Mouse (Mus musculus) CH12.LX (cell line): Measurements from ENCODE around the gene Hist1h3c. TPM values are rescaled to one million over a fixed set of nuclear protein-coding genes. Genes with fewer than 3 reads are reported as not detected.
A peak's percentile ranks its signal among the peaks of the same experiment; 100 is the strongest.

Source experiments
- DNase-seq: peaks from one replicate; pipeline ENCODE4 v3.0.0-alpha.2; 2013; ENCODE audit errors: extremely low read depth
- H3K27ac ChIP-seq: 2 replicates; pipeline ENCODE4 v1.5.1; 2012; ENCODE audit warnings: low read depth, mild to moderate bottlenecking, control low read depth, moderate library complexity; ENCODE audit not compliant: insufficient read depth
- H3K27me3 ChIP-seq: replicated peaks from 2 replicates; pipeline ENCODE3; 2012; ENCODE audit warnings: inconsistent platforms
- H3K36me3 ChIP-seq, 2 experiments: replicated peaks in 1 of 2; 2 replicates each; pipeline versions ENCODE3 to v1.6.1; 2012; ENCODE audit warnings: inconsistent platforms in 1 of 2, low read length in 1 of 2, mild to moderate bottlenecking in 1 of 2, mixed read lengths in 1 of 2, moderate library complexity in 1 of 2; ENCODE audit not compliant: control insufficient read depth in 1 of 2, insufficient read depth in 1 of 2
- H3K4me1 ChIP-seq, 2 experiments: 2 replicates each; pipeline ENCODE4 v1.6.1; 2012; ENCODE audit warnings: inconsistent platforms in 1 of 2, moderate library complexity in 1 of 2; ENCODE audit not compliant: insufficient read depth in 2 of 2, control insufficient read depth in 1 of 2
- H3K4me2 ChIP-seq: 2 replicates; pipeline ENCODE4 v1.6.1; 2012; ENCODE audit warnings: low read depth, mild to moderate bottlenecking, control low read depth; ENCODE audit not compliant: poor library complexity, insufficient read depth, severe bottlenecking
- H3K4me3 ChIP-seq, 3 experiments: fragments of 150-350 bp in 1 of 3; sonication (generic) in 1 of 3; replicated peaks in 1 of 3; 2 replicates each; pipeline versions ENCODE3 to v1.5.1; 2011 to 2012; ENCODE audit warnings: low read depth in 2 of 3, low read length in 2 of 3, mild to moderate bottlenecking in 2 of 3, moderate library complexity in 2 of 3, control low read depth in 1 of 3, improper control_type of control experiment in 1 of 3, inconsistent platforms in 1 of 3, mixed read lengths in 1 of 3; ENCODE audit not compliant: poor library complexity in 1 of 3
- H3K79me2 ChIP-seq: replicated peaks from 2 replicates; pipeline ENCODE4 v1.6.1; 2012; ENCODE audit warnings: mild to moderate bottlenecking, moderate library complexity; ENCODE audit not compliant: control insufficient read depth, poor library complexity, insufficient read depth, severe bottlenecking; ENCODE audit errors: extremely low read depth
- H3K9ac ChIP-seq: 2 replicates; pipeline ENCODE4 v1.6.1; 2012; ENCODE audit warnings: low read depth, mild to moderate bottlenecking, control low read depth, moderate library complexity; ENCODE audit not compliant: insufficient read depth
- H3K9me3 ChIP-seq: replicated peaks from 2 replicates; pipeline ENCODE3; 2012; ENCODE audit warnings: low read length, inconsistent platforms, mixed read lengths
- BHLHE40 ChIP-seq: IDR thresholded peaks from 2 replicates; pipeline ENCODE4 v1.6.1; 2011; ENCODE audit warnings: mild to moderate bottlenecking, low read depth, low read length, improper control_type of control experiment
- CHD1 ChIP-seq: IDR thresholded peaks from 2 replicates; pipeline ENCODE4 v1.6.1; 2012; ENCODE audit warnings: low read depth, low read length, improper control_type of control experiment, inconsistent platforms
- CTCF ChIP-seq, 2 experiments: IDR thresholded peaks in 1 of 2; conservative IDR thresholded peaks in 1 of 2; 2 replicates each; pipeline ENCODE4 v1.5.1; 2011 to 2012; ENCODE audit warnings: low read depth in 2 of 2, low read length in 2 of 2, improper control_type of control experiment in 1 of 2, inconsistent platforms in 1 of 2, mild to moderate bottlenecking in 1 of 2, moderate library complexity in 1 of 2
- ELF1 ChIP-seq: IDR thresholded peaks from 2 replicates; pipeline ENCODE4 v1.6.1; 2014; ENCODE audit warnings: low read depth, mild to moderate bottlenecking, inconsistent platforms, low read length, improper control_type of control experiment
- EP300 ChIP-seq: IDR thresholded peaks from 2 replicates; pipeline ENCODE4 v1.6.1; 2011; ENCODE audit warnings: low read length, improper control_type of control experiment
- JUN ChIP-seq: IDR thresholded peaks from 2 replicates; pipeline ENCODE4 v1.6.1; 2011; ENCODE audit warnings: low read depth, mild to moderate bottlenecking, low read length, improper control_type of control experiment, moderate library complexity; ENCODE audit not compliant: insufficient read depth
- JUND ChIP-seq: conservative IDR thresholded peaks from 2 replicates; pipeline ENCODE4 v1.6.1; 2011; ENCODE audit warnings: low read depth, low read length, improper control_type of control experiment
- MAFK ChIP-seq: IDR thresholded peaks from 2 replicates; pipeline ENCODE4 v1.6.1; 2011; ENCODE audit warnings: low read length, improper control_type of control experiment; ENCODE audit not compliant: insufficient replicate concordance
- MAZ ChIP-seq: IDR thresholded peaks from 2 replicates; pipeline ENCODE4 v1.6.1; 2012; ENCODE audit warnings: low read depth, mild to moderate bottlenecking, inconsistent platforms, low read length, improper control_type of control experiment, moderate library complexity
- MXI1 ChIP-seq: IDR thresholded peaks from 2 replicates; pipeline ENCODE4 v1.6.1; 2011; ENCODE audit warnings: mild to moderate bottlenecking, low read depth, low read length, improper control_type of control experiment
- MYC ChIP-seq: IDR thresholded peaks from 2 replicates; pipeline ENCODE4 v1.6.1; 2011; ENCODE audit warnings: low read depth, mild to moderate bottlenecking, improper control_type of control experiment, low read length
- NELFE ChIP-seq: IDR thresholded peaks from 2 replicates; pipeline ENCODE4 v1.6.1; 2011; ENCODE audit warnings: low read depth, low read length, improper control_type of control experiment
- NRF1 ChIP-seq: IDR thresholded peaks from 2 replicates; pipeline ENCODE4 v1.6.1; 2014; ENCODE audit warnings: low read depth, mild to moderate bottlenecking, inconsistent platforms, low read length, improper control_type of control experiment, moderate library complexity
- PAX5 ChIP-seq: IDR thresholded peaks from 2 replicates; pipeline ENCODE4 v1.6.1; 2012; ENCODE audit warnings: low read length, inconsistent platforms, mixed read lengths
- POLR2A ChIP-seq: IDR thresholded peaks from 2 replicates; pipeline ENCODE4 v1.6.1; 2011; ENCODE audit warnings: low read depth, mild to moderate bottlenecking, improper control_type of control experiment, low read length
- RCOR1 ChIP-seq: conservative IDR thresholded peaks from 2 replicates; pipeline ENCODE4 v1.6.1; 2012; ENCODE audit warnings: low read depth, mild to moderate bottlenecking, inconsistent platforms, low read length, improper control_type of control experiment
- SIN3A ChIP-seq: IDR thresholded peaks from 2 replicates; pipeline ENCODE4 v1.6.1; 2012; ENCODE audit warnings: low read length, improper control_type of control experiment, inconsistent platforms
- TBP ChIP-seq: conservative IDR thresholded peaks from 2 replicates; pipeline ENCODE4 v1.6.1; 2011; ENCODE audit warnings: low read depth, low read length, improper control_type of control experiment
- TCF12 ChIP-seq: IDR thresholded peaks from 2 replicates; pipeline ENCODE4 v1.6.1; 2014; ENCODE audit warnings: low read depth, mild to moderate bottlenecking, inconsistent platforms, low read length, improper control_type of control experiment
- UBTF ChIP-seq: IDR thresholded peaks from 2 replicates; pipeline ENCODE4 v1.6.1; 2012; ENCODE audit warnings: low read depth, mild to moderate bottlenecking, inconsistent platforms, low read length, improper control_type of control experiment, moderate library complexity
- USF1 ChIP-seq: IDR thresholded peaks from 2 replicates; pipeline ENCODE4 v1.6.1; 2014; ENCODE audit warnings: low read depth, mild to moderate bottlenecking, inconsistent platforms, low read length, improper control_type of control experiment
- USF2 ChIP-seq: conservative IDR thresholded peaks from 2 replicates; pipeline ENCODE4 v1.6.1; 2011; ENCODE audit warnings: low read depth, low read length, improper control_type of control experiment
- ZKSCAN1 ChIP-seq: IDR thresholded peaks from 2 replicates; pipeline ENCODE4 v1.6.1; 2012; ENCODE audit warnings: low read depth, inconsistent platforms, low read length, improper control_type of control experiment, borderline replicate concordance
- ZMIZ1 ChIP-seq: IDR thresholded peaks from 2 replicates; pipeline ENCODE4 v1.6.1; 2012; ENCODE audit warnings: low read depth, mild to moderate bottlenecking, inconsistent platforms, low read length, improper control_type of control experiment
- ZNF384 ChIP-seq: IDR thresholded peaks from 2 replicates; pipeline ENCODE4 v1.6.1; 2012; ENCODE audit warnings: low read depth, low read length, improper control_type of control experiment, inconsistent platforms
- dilution Hi-C: fragments of 300-500 bp; cut with MboI; formaldehyde crosslinking; loops from 2 replicates; pipeline ENCODE4 v1.14.3; 2020; ENCODE audit warnings: low sequenced_read_pairs; ENCODE audit not compliant: extremely low pct_unique_long_range_greater_than_20kb, extremely low pct_ligation_motif_present
- in situ Hi-C: fragments of 300-500 bp; cut with MboI; formaldehyde crosslinking; loops from 3 replicates; pipeline ENCODE4 v1.14.3; 2019; ENCODE audit warnings: low sequenced_read_pairs, low pct_ligation_motif_present, low pct_unique_long_range_greater_than_20kb, mixed read lengths
- polyA plus RNA-seq: library from polyadenylated mRNA; unstranded; fragments of >175 nt; gene quantifications from 2 replicates; pipeline ENCODE4 v1.2.1, GENCODE M21; 2012; ENCODE audit warnings: low read depth; ENCODE audit not compliant: insufficient read length
- total RNA-seq, 2 experiments: library from RNA; depleted of rRNA; stranded (reverse); fragments of 300-350 nt in 1 of 2; fragments of >200 nt in 1 of 2; gene quantifications; 2 replicates each; pipeline ENCODE4 v1.2.3; 2012 to 2014

Gene Hist1h3c
- total and polyA plus RNA-seq, 3 experiments: 7.3 to 1,847 (median 73.1) TPM

- Histone ChIP-seq H3K9me3 (no peaks in the 10 kb centered on the region), H3K4me2 (no peak overlapping the region)
- dilution Hi-C loops: no loop called here
- TF ChIP-seq MAFK (no peak), ELF1 (no peak), ZMIZ1 (no peak), USF2 (no peak)
- TF ChIP-seq, all 38 proteins: peak for 0
- no peaks in the 10 kb centered on the region for H3K36me3 ChIP-seq
- DNase-seq: no peak
- no peak overlapping the region for H3K27ac ChIP-seq
- no peaks in the 10 kb centered on the region for H3K27me3 ChIP-seq
- no peak overlapping the region for H3K9ac ChIP-seq
- H3K4me3 ChIP-seq: no peak overlapping the region
- in situ Hi-C loops: no loop called here
- H3K79me2 ChIP-seq: no peaks in the 10 kb centered on the region
- peaks cover 15 to 61% of the 10 kb centered on the region in 2 experiments for H3K4me1 ChIP-seq
These were observed 37.4 kb downstream of the Hist1h3c start for GRCm38 (mm10) chr13:23708041-23708440.

GRCm38 (mm10) chr13:23706771-23707170 is 38.6 kb downstream of the Hist1h3c start:
- in situ Hi-C loops: no loop called here
- no peak overlapping the region for H3K27ac ChIP-seq
- TF ChIP-seq EP300 (no peak), POLR2A (no peak), CTCF (conservative IDR thresholded peaks at IDR 0.05 in 1 of 2, IDR thresholded peaks at IDR 0.05 in 1 of 2; ENCODE audit: low read depth in 2 of 2, low read length in 2 of 2) (no peak), TBP (no peak), MAFK (no peak), MAZ (no peak), SIN3A (no peak)
- TF ChIP-seq, all 38 proteins: peak for 0
- Histone ChIP-seq H3K27me3 (no peaks in the 10 kb centered on the region), H3K9me3 (no peaks in the 10 kb centered on the region), H3K36me3 (no peaks in the 10 kb centered on the region), H3K9ac (no peak overlapping the region), H3K4me2 (no peak overlapping the region), H3K4me1 (peaks cover 12 to 67% of the 10 kb centered on the region in 2 experiments), H3K79me2 (no peaks in the 10 kb centered on the region), H3K4me3 (no peak overlapping the region)
- DNase-seq: no peak
- dilution Hi-C loops: no loop called here

- H3K9ac ChIP-seq: no peak overlapping the region
- H3K27ac ChIP-seq: no peak overlapping the region
- H3K4me2 ChIP-seq: no peak overlapping the region
- in situ Hi-C loops (no loop called here), dilution Hi-C loops (no loop called here)
- no peaks in the 10 kb centered on the region for H3K79me2 ChIP-seq
- peak overlapping the region in 1 of 3 experiments; percentile 4 for H3K4me3 ChIP-seq
- DNase-seq: peak; percentile 55
- peaks cover 12 to 74% of the 10 kb centered on the region in 2 experiments for H3K4me1 ChIP-seq
- no peaks in the 10 kb centered on the region for H3K27me3 ChIP-seq
- H3K9me3 ChIP-seq: no peaks in the 10 kb centered on the region
- H3K36me3 ChIP-seq: no peaks in the 10 kb centered on the region
- TF ChIP-seq BHLHE40: peak; percentile 36; the same call in 1 of the 2 replicates
- TF ChIP-seq TCF12: peak; percentile 48; the same call in 1 of the 2 replicates
- no peak; the same call in 1 of the 2 replicates for TF ChIP-seq RCOR1
- TF ChIP-seq SIN3A: no peak
- no peak for TF ChIP-seq NELFE
- no peak for TF ChIP-seq MXI1
- peak; percentile 67 for TF ChIP-seq ZNF384
- TF ChIP-seq UBTF: peak; percentile 74; the same call in 1 of the 2 replicates
- TF ChIP-seq JUN: no peak
- no peak for TF ChIP-seq PAX5
- TF ChIP-seq MAZ: no peak
- TF ChIP-seq CHD1: no peak
- no peak for TF ChIP-seq USF2
- TF ChIP-seq ZKSCAN1: no peak
- TF ChIP-seq EP300: peak; percentile 95
- no peak for TF ChIP-seq USF1
- TF ChIP-seq MAFK: no peak
- no peak for TF ChIP-seq MYC
- no peak for TF ChIP-seq JUND
- no peak for TF ChIP-seq NRF1
These were observed 39.5 kb downstream of the Hist1h3c start for GRCm38 (mm10) chr13:23705751-23706356.
